Mouse (Mus musculus): ENCODE data around the gene Lactbl1.

Gene Lactbl1

DNA sequence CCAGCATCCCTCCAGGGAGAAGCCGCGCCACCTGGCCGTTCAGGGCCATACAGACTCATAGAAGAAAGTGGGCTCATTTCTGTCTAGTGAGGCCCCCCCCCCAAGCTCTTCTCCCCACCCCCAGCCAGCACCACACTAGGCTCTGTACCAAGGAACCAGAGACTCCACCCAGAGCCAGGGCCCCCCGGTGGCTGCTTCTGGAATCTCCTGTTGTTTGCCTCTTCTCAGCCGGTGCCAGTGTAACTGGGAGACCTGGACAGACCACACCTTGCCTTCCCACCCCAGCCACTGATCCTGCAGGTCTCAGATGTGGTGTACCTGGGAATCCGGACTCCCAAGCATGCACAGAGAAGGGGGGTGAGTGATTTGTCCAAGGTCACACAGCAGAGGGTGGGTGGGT lies 62.1 kb downstream of the Lactbl1 start:
- no peak for DNase-seq (ENCODE audit: low read depth, low spot score)

DNA sequence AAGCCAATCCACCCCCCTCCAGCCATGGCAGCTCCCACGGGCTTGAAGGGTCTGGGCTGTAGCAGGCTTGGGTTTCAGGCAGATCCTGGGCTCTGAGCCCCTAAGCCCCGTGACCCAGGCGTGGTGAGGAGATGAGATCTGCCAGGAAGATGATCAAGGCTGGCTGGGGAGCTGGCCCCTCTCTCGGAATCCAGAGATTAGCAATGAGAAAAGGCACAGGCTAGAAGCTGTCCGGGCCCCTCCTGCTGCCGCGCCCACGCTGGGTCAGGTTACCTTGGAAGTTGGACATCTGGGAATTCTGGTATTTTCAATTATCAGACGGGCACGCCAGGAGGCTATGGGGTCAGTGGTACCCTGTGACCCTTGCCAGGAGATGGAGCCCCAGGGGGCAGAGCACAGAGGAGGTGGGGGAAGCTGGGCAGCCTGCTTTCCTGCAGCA lies 63.0 kb downstream of the Lactbl1 start:
- no peak for DNase-seq (ENCODE audit: low read depth, low spot score)

DNA sequence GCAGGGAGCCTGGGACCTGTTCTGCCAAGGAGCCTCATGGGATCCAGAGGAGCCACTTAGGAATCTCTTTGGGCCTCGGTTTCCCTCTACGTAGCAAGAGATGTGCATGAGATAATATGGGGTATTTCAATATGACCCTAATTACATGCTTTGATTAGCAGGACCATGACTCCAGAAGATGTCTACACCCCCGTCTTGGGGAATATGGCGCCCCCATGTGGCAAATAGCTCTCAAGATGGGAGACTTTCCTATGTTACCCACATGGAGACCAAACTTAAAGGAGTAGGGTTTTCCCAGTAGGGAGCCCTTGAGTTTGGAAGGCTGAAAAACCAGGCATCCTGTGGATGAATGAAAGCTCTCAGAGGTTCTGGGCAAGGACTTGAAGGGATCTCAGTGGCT lies 65.7 kb downstream of the Lactbl1 start:
- no peak for DNase-seq (ENCODE audit: low read depth, low spot score)

All from embryo, embryonic 11.5 days (tissue).